Mouse (Mus musculus) forebrain, embryonic 16.5 days (tissue): ENCODE results near the gene Asic1. TPM values are rescaled to one million over a fixed set of nuclear protein-coding genes. Genes with fewer than 3 reads are reported as not detected.

Source experiments
- ATAC-seq: fragments of 200-750 bp; cut with Nextera tagmentation; 2 replicates; pipeline ENCODE4 v1.8.0; 2017; ENCODE audit warnings: mild to moderate bottlenecking, moderate library complexity
- H3K27ac ChIP-seq: fragments of 300-500 bp; sonication (generic); 2 replicates; pipeline ENCODE4 v1.5.1; 2014; ENCODE audit warnings: low read length, control low read depth
- H3K27me3 ChIP-seq: fragments of 300-500 bp; sonication (generic); replicated peaks from 2 replicates; pipeline ENCODE4 v1.6.1; 2014; ENCODE audit warnings: low read length; ENCODE audit not compliant: control insufficient read depth, insufficient read depth
- H3K36me3 ChIP-seq: fragments of 300-500 bp; sonication (generic); 2 replicates; pipeline ENCODE4 v1.6.1; 2014; ENCODE audit not compliant: control insufficient read depth, insufficient read depth
- H3K4me1 ChIP-seq: fragments of 300-500 bp; sonication (generic); replicated peaks from 2 replicates; pipeline ENCODE4 v1.6.1; 2014; ENCODE audit warnings: low read length; ENCODE audit not compliant: control insufficient read depth, insufficient read depth
- H3K4me2 ChIP-seq: fragments of 300-500 bp; sonication (generic); 2 replicates; pipeline ENCODE4 v1.6.1; 2014; ENCODE audit warnings: mild to moderate bottlenecking, low read length, control low read depth
- H3K4me3 ChIP-seq: fragments of 300-500 bp; sonication (generic); replicated peaks from 2 replicates; pipeline ENCODE4 v1.5.1; 2014; ENCODE audit warnings: mild to moderate bottlenecking, low read length, control low read depth
- H3K9ac ChIP-seq: fragments of 300-500 bp; sonication (generic); replicated peaks from 2 replicates; pipeline ENCODE4 v1.6.1; 2014; ENCODE audit warnings: low read depth, low read length, control low read depth
- H3K9me3 ChIP-seq: fragments of 300-500 bp; sonication (generic); 2 replicates; pipeline ENCODE4 v1.6.1; 2016; ENCODE audit warnings: low read length; ENCODE audit not compliant: control insufficient read depth
- WGBS: fragments of 180-500 bp; shearing (Covaris S2); extraction: QIAGEN DNeasy Blood & Tissue Kit; methylation state at CpG from one replicate; pipeline ENCODE4 v1.1.7; 2014; 5-methylcytosine and 5-hydroxymethylcytosine counted together
- polyA plus RNA-seq: library from polyadenylated mRNA; unstranded; fragments of >200 nt; fragmentation: Nextera tagmentation; extraction: Ambion mirVana; gene quantifications from 2 replicates; pipeline ENCODE4 v1.2.1, GENCODE M21; 2015

The Asic1 gene
- polyA plus RNA-seq, 1 experiment from 2014 or later = 37.4 TPM

DNA sequence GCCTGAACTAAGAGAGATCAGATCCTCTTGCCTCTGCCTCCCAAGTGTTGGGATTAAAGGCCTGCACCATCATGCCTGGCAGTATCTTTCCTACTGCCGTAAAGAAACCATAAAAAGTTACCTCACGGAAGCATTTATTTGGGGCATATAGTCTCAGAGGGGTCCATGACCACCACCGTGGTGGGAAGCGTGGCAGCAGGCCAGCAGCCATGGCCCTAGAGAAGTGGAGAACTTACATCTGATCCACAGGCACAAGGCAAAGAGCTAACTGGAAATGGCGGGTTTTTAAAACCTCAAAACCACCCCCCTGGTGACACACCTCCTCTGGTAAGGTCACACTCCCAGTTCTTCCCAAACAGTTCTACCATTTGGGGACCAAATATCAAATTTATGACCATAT lies 58.0 kb downstream of the Asic1 start:
- Histone ChIP-seq H3K9ac (no peak overlapping the region), H3K27ac (no peak overlapping the region), H3K36me3 (peaks cover 10% of the 10 kb centered on the region), H3K4me3 (no peak overlapping the region), H3K4me2 (no peak overlapping the region), H3K9me3 (0 out of 2 replicates have a peak, but pooled peaks cover 3% of the 10 kb centered on the region), H3K27me3 (no peaks in the 10 kb centered on the region), H3K4me1 (peaks cover 28% of the 10 kb centered on the region)
- ATAC-seq = no peak
- 98% methylated on average over 5 of the region's 5 CpGs for WGBS

- no peak overlapping the region for H3K4me3 ChIP-seq
- peaks cover 19% of the 10 kb centered on the region for H3K4me1 ChIP-seq
- ATAC-seq = no peak
- H3K27me3 ChIP-seq = no peaks in the 10 kb centered on the region
- 96% methylated on average over 3 of the region's 4 CpGs for WGBS
- H3K36me3 ChIP-seq = peaks cover 13% of the 10 kb centered on the region
- H3K4me2 ChIP-seq = no peak overlapping the region
- H3K27ac ChIP-seq = no peak overlapping the region
- 0 out of 2 replicates have a peak, but pooled peaks cover 3% of the 10 kb centered on the region for H3K9me3 ChIP-seq
- no peak overlapping the region for H3K9ac ChIP-seq
These were observed 59.1 kb downstream of the Asic1 start for GRCm38 (mm10) chr15:99729056-99729783.

- no peak overlapping the region for H3K4me3 ChIP-seq
- H3K9ac ChIP-seq = no peak overlapping the region
- ATAC-seq = no peak
- peaks cover 16% of the 10 kb centered on the region for H3K36me3 ChIP-seq
- H3K4me1 ChIP-seq = peaks cover 10% of the 10 kb centered on the region
- H3K27me3 ChIP-seq = no peaks in the 10 kb centered on the region
- no peak overlapping the region for H3K4me2 ChIP-seq
- WGBS = 100% methylated on average over 2 of the region's 2 CpGs
- H3K27ac ChIP-seq = no peak overlapping the region
- 0 out of 2 replicates have a peak, but pooled peaks cover 3% of the 10 kb centered on the region for H3K9me3 ChIP-seq
These were observed 61.0 kb downstream of the Asic1 start for GRCm38 (mm10) chr15:99731167-99731566.

GRCm38 (mm10) chr15:99731678-99732077 lies 61.5 kb downstream of the Asic1 start:
- 0 out of 2 replicates have a peak, but pooled peaks cover 3% of the 10 kb centered on the region for H3K9me3 ChIP-seq
- no peak overlapping the region for H3K4me3 ChIP-seq
- WGBS = 85% methylated on average over 3 of the region's 3 CpGs
- no peak overlapping the region for H3K9ac ChIP-seq
- no peak overlapping the region for H3K27ac ChIP-seq
- peaks cover 5% of the 10 kb centered on the region for H3K4me1 ChIP-seq
- no peak for ATAC-seq
- H3K27me3 ChIP-seq = no peaks in the 10 kb centered on the region
- H3K4me2 ChIP-seq = no peak overlapping the region
- H3K36me3 ChIP-seq = peaks cover 16% of the 10 kb centered on the region

GRCm38 (mm10) chr15:99733186-99733585 lies 63.0 kb downstream of the Asic1 start:
- no peak for ATAC-seq
- H3K4me2 ChIP-seq = no peak overlapping the region
- H3K9ac ChIP-seq = no peak overlapping the region
- no peaks in the 10 kb centered on the region for H3K27me3 ChIP-seq
- no peaks in the 10 kb centered on the region for H3K4me1 ChIP-seq
- WGBS = 97% methylated on average over 5 of the region's 5 CpGs
- no peak overlapping the region for H3K4me3 ChIP-seq
- H3K9me3 ChIP-seq = 0 out of 2 replicates have a peak, but pooled peaks cover 3% of the 10 kb centered on the region
- peaks cover 20% of the 10 kb centered on the region for H3K36me3 ChIP-seq
- H3K27ac ChIP-seq = no peak overlapping the region

DNA sequence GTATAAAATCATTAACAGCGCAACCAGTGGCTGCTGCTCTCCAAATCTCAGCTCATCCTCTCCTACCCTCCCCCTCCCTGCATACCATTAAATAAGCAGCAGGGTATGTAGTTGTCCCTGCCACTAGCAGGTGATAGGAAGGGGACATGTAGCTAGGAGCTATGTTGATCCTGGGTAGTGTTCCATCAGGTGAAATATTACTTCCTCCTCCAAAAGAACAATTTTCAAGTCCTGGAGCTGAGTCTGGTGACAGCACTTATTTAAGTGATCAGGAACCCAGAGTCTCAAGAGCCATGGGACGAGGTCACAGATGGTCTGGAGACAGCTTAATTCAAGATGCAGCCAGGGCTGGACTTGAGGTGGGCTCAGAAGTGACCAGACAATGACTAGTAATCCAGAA lies 65.5 kb downstream of the Asic1 start:
- Histone ChIP-seq H3K4me1 (no peaks in the 10 kb centered on the region), H3K27ac (no peak overlapping the region), H3K4me3 (no peak overlapping the region), H3K36me3 (peaks cover 24% of the 10 kb centered on the region), H3K9me3 (no peaks in the 10 kb centered on the region), H3K27me3 (no peaks in the 10 kb centered on the region), H3K4me2 (no peak overlapping the region), H3K9ac (no peak overlapping the region)
- WGBS = 98% methylated on average over 2 of the region's 2 CpGs
- ATAC-seq = no peak

GRCm38 (mm10) chr15:99736675-99737074 lies 66.5 kb downstream of the Asic1 start:
- WGBS = 88% methylated on average over 11 of the region's 11 CpGs
- no peak overlapping the region for H3K4me2 ChIP-seq
- ATAC-seq = no peak
- peaks cover 27% of the 10 kb centered on the region for H3K36me3 ChIP-seq
- no peaks in the 10 kb centered on the region for H3K4me1 ChIP-seq
- no peak overlapping the region for H3K9ac ChIP-seq
- no peaks in the 10 kb centered on the region for H3K9me3 ChIP-seq
- H3K4me3 ChIP-seq = no peak overlapping the region
- H3K27me3 ChIP-seq = no peaks in the 10 kb centered on the region
- H3K27ac ChIP-seq = no peak overlapping the region

- Histone ChIP-seq H3K4me1 (no peaks in the 10 kb centered on the region), H3K4me2 (no peak overlapping the region), H3K9ac (no peak overlapping the region), H3K36me3 (peaks cover 26% of the 10 kb centered on the region), H3K9me3 (no peaks in the 10 kb centered on the region), H3K27me3 (no peaks in the 10 kb centered on the region), H3K27ac (no peak overlapping the region), H3K4me3 (no peak overlapping the region)
- no peak for ATAC-seq
- 84% methylated on average over 4 of the region's 4 CpGs for WGBS
These were observed 70.1 kb downstream of the Asic1 start for GRCm38 (mm10) chr15:99740229-99740628.
